Mouse (Mus musculus): ENCODE results near the gene Itga2b. TPM values are rescaled to one million over a fixed set of nuclear protein-coding genes. Genes with fewer than 3 reads are reported as not detected.

Itga2b gene
- polyA plus RNA-seq, 1 experiment from 2014 or later = 5.4 TPM

- Histone ChIP-seq H3K27ac (replicated peaks) (no peak overlapping the region), H3K27me3 (ENCODE audit: control insufficient read depth, insufficient read depth, low read length) (no peaks in the 10 kb centered on the region), H3K36me3 (ENCODE audit: control insufficient read depth, insufficient read depth, low read length) (peaks cover 14% of the 10 kb centered on the region; the same call in 1 of the 2 replicates), H3K4me3 (ENCODE audit: low read depth, low read length) (no peak overlapping the region), H3K9ac (ENCODE audit: low read length) (no peak overlapping the region), H3K4me1 (replicated peaks; ENCODE audit: control insufficient read depth, insufficient read depth) (peaks cover 11% of the 10 kb centered on the region), H3K9me3 (ENCODE audit: control insufficient read depth, low read length) (no peaks in the 10 kb centered on the region), H3K4me2 (replicated peaks; ENCODE audit: low read depth) (no peak overlapping the region)
- no peak for TF ChIP-seq EP300 (optimal IDR thresholded peaks at IDR 0.05)
- TF ChIP-seq CTCF (IDR thresholded peaks at IDR 0.05; ENCODE audit: low read depth) = no peak
- no peak for DNase-seq (ENCODE audit: low spot score)
- 96% methylated on average over 8 of the region's 8 CpGs for WGBS
- no peak for ATAC-seq (ENCODE audit: low FRiP score, low TSS enrichment)
Measured at GRCm38 (mm10) chr11:102440255-102440654, 29.7 kb downstream of the Itga2b start.

GRCm38 (mm10) chr11:102439093-102440082, 30.5 kb downstream of the Itga2b start:
- peaks cover 17% of the 10 kb centered on the region; the same call in 1 of the 2 replicates for H3K36me3 ChIP-seq (ENCODE audit: control insufficient read depth, insufficient read depth, low read length)
- H3K4me2 ChIP-seq (replicated peaks; ENCODE audit: low read depth) = no peak overlapping the region
- no peak overlapping the region for H3K9ac ChIP-seq (ENCODE audit: low read length)
- H3K27ac ChIP-seq (replicated peaks) = no peak overlapping the region
- no peak overlapping the region for H3K4me3 ChIP-seq (ENCODE audit: low read depth, low read length)
- H3K9me3 ChIP-seq (ENCODE audit: control insufficient read depth, low read length) = no peaks in the 10 kb centered on the region
- no peaks in the 10 kb centered on the region for H3K27me3 ChIP-seq (ENCODE audit: control insufficient read depth, insufficient read depth, low read length)
- H3K4me1 ChIP-seq (replicated peaks; ENCODE audit: control insufficient read depth, insufficient read depth) = peaks cover 9% of the 10 kb centered on the region
- ATAC-seq (ENCODE audit: low FRiP score, low TSS enrichment) (no peak), DNase-seq (ENCODE audit: low spot score) (no peak)
- 81% methylated on average over 14 of the region's 14 CpGs for WGBS
- TF ChIP-seq CTCF (IDR thresholded peaks at IDR 0.05; ENCODE audit: low read depth) (no peak), EP300 (optimal IDR thresholded peaks at IDR 0.05) (no peak)

- DNase-seq (ENCODE audit: low spot score) = peak; percentile 87
- Histone ChIP-seq H3K4me3 (ENCODE audit: low read depth, low read length) (peak overlapping the region; percentile 42), H3K4me2 (replicated peaks; ENCODE audit: low read depth) (peak overlapping the region; percentile 82), H3K4me1 (replicated peaks; ENCODE audit: control insufficient read depth, insufficient read depth) (peaks cover 9% of the 10 kb centered on the region), H3K27ac (replicated peaks) (peak overlapping the region; percentile 63), H3K9me3 (ENCODE audit: control insufficient read depth, low read length) (no peaks in the 10 kb centered on the region), H3K36me3 (ENCODE audit: control insufficient read depth, insufficient read depth, low read length) (peaks cover 17% of the 10 kb centered on the region; the same call in 1 of the 2 replicates), H3K9ac (ENCODE audit: low read length) (peak overlapping the region; percentile 61), H3K27me3 (ENCODE audit: control insufficient read depth, insufficient read depth, low read length) (no peaks in the 10 kb centered on the region)
- TF ChIP-seq CTCF (IDR thresholded peaks at IDR 0.05; ENCODE audit: low read depth) = peak; percentile 87
- TF ChIP-seq EP300 (optimal IDR thresholded peaks at IDR 0.05) = no peak
- WGBS = 21% methylated on average over 77 of the region's 77 CpGs
- ATAC-seq (ENCODE audit: low FRiP score, low TSS enrichment) = peak; percentile 30
Measured at GRCm38 (mm10) chr11:102438212-102439092, 31.5 kb downstream of the Itga2b start.

- H3K4me3 ChIP-seq (ENCODE audit: low read depth, low read length) = peak overlapping the region; percentile 42
- H3K9ac ChIP-seq (ENCODE audit: low read length) = peak overlapping the region; percentile 61
- DNase-seq (ENCODE audit: low spot score) (peak; percentile 80), ATAC-seq (ENCODE audit: low FRiP score, low TSS enrichment) (peak; percentile 47)
- TF ChIP-seq CTCF (IDR thresholded peaks at IDR 0.05; ENCODE audit: low read depth) (peak; percentile 64), EP300 (optimal IDR thresholded peaks at IDR 0.05) (no peak)
- H3K4me2 ChIP-seq (replicated peaks; ENCODE audit: low read depth) = peak overlapping the region; percentile 82
- no peaks in the 10 kb centered on the region for H3K27me3 ChIP-seq (ENCODE audit: control insufficient read depth, insufficient read depth, low read length)
- peaks cover 22% of the 10 kb centered on the region; the same call in 1 of the 2 replicates for H3K36me3 ChIP-seq (ENCODE audit: control insufficient read depth, insufficient read depth, low read length)
- H3K9me3 ChIP-seq (ENCODE audit: control insufficient read depth, low read length) = no peaks in the 10 kb centered on the region
- WGBS = 23% methylated on average over 79 of the region's 87 CpGs
- H3K27ac ChIP-seq (replicated peaks) = peak overlapping the region; percentile 63
- H3K4me1 ChIP-seq (replicated peaks; ENCODE audit: control insufficient read depth, insufficient read depth) = peaks cover 9% of the 10 kb centered on the region
Measured at GRCm38 (mm10) chr11:102437120-102438061, 32.5 kb downstream of the Itga2b start.

GRCm38 (mm10) chr11:102436471-102436790, 33.5 kb downstream of the Itga2b start:
- Histone ChIP-seq H3K4me3 (ENCODE audit: low read depth, low read length) (no peak overlapping the region), H3K27me3 (ENCODE audit: control insufficient read depth, insufficient read depth, low read length) (no peaks in the 10 kb centered on the region), H3K9ac (ENCODE audit: low read length) (no peak overlapping the region), H3K4me2 (replicated peaks; ENCODE audit: low read depth) (no peak overlapping the region), H3K9me3 (ENCODE audit: control insufficient read depth, low read length) (no peaks in the 10 kb centered on the region), H3K36me3 (ENCODE audit: control insufficient read depth, insufficient read depth, low read length) (peaks cover 22% of the 10 kb centered on the region; the same call in 1 of the 2 replicates), H3K4me1 (replicated peaks; ENCODE audit: control insufficient read depth, insufficient read depth) (peaks cover 9% of the 10 kb centered on the region), H3K27ac (replicated peaks) (no peak overlapping the region)
- DNase-seq (ENCODE audit: low spot score) (no peak), ATAC-seq (ENCODE audit: low FRiP score, low TSS enrichment) (no peak)
- TF ChIP-seq EP300 (optimal IDR thresholded peaks at IDR 0.05) (no peak), CTCF (IDR thresholded peaks at IDR 0.05; ENCODE audit: low read depth) (no peak)
- WGBS = 64% methylated on average over 10 of the region's 10 CpGs
